Mouse (Mus musculus) neural tube, embryonic 15.5 days (tissue): ENCODE results near the gene Lingo1. TPM values are rescaled to one million over a fixed set of nuclear protein-coding genes. Genes with fewer than 3 reads are reported as not detected.

Experiments
- ATAC-seq: fragments of 200-750 bp; cut with Nextera tagmentation; 2 replicates; pipeline ENCODE4 v1.8.0; 2017; ENCODE audit warnings: mild to moderate bottlenecking, moderate TSS enrichment, moderate library complexity; ENCODE audit not compliant: low FRiP score
- H3K27ac ChIP-seq: fragments of 300-500 bp; sonication (generic); replicated peaks from 2 replicates; pipeline ENCODE4 v1.5.1; 2015; ENCODE audit warnings: mild to moderate bottlenecking, inconsistent platforms
- H3K27me3 ChIP-seq: fragments of 300-500 bp; sonication (generic); replicated peaks from 2 replicates; pipeline ENCODE4 v1.6.1; 2015; ENCODE audit warnings: inconsistent platforms
- H3K36me3 ChIP-seq: fragments of 300-500 bp; sonication (generic); 2 replicates; pipeline ENCODE4 v1.6.1; 2015; ENCODE audit warnings: inconsistent platforms
- H3K4me1 ChIP-seq: fragments of 300-500 bp; sonication (generic); 2 replicates; pipeline ENCODE4 v1.6.1; 2015; ENCODE audit warnings: inconsistent platforms
- H3K4me2 ChIP-seq: fragments of 300-500 bp; sonication (generic); 2 replicates; pipeline ENCODE4 v1.6.1; 2015; ENCODE audit warnings: inconsistent platforms, mild to moderate bottlenecking, moderate library complexity
- H3K4me3 ChIP-seq: fragments of 300-500 bp; sonication (generic); replicated peaks from 2 replicates; pipeline ENCODE4 v1.5.1; 2015; ENCODE audit warnings: mild to moderate bottlenecking, inconsistent platforms
- H3K9ac ChIP-seq: fragments of 300-500 bp; sonication (generic); replicated peaks from 2 replicates; pipeline ENCODE4 v1.6.1; 2015; ENCODE audit warnings: mild to moderate bottlenecking, inconsistent platforms
- H3K9me3 ChIP-seq: fragments of 300-500 bp; sonication (generic); replicated peaks from 2 replicates; pipeline ENCODE4 v1.6.1; 2016; ENCODE audit warnings: inconsistent platforms
- WGBS: fragments of 180-500 bp; shearing (Covaris S2); methylation state at CpG from one replicate; pipeline ENCODE4 v1.1.7; 2015; ENCODE audit warnings: mixed read lengths; 5-methylcytosine and 5-hydroxymethylcytosine counted together
- polyA plus RNA-seq: library from polyadenylated mRNA; unstranded; fragments of >200 nt; fragmentation: Nextera tagmentation; extraction: Ambion mirVana; gene quantifications from 2 replicates; pipeline ENCODE4 v1.2.1, GENCODE M21; 2015

Gene Lingo1
- polyA plus RNA-seq, 1 experiment from 2014 or later, result 72.2 TPM

- Histone ChIP-seq H3K27me3 (no peaks in the 10 kb centered on the region), H3K9ac (no peak overlapping the region), H3K4me2 (no peak overlapping the region), H3K9me3 (no peaks in the 10 kb centered on the region), H3K4me1 (peaks cover 37% of the 10 kb centered on the region), H3K27ac (no peak overlapping the region), H3K36me3 (peaks cover 9% of the 10 kb centered on the region; the same call in 1 of the 2 replicates), H3K4me3 (no peak overlapping the region)
- ATAC-seq, result no peak
- WGBS, result 41% methylated on average over 2 of the region's 2 CpGs
These were observed 171.3 kb downstream of the Lingo1 start for GRCm38 (mm10) chr9:56624923-56625322.

GRCm38 (mm10) chr9:56623361-56623760, 172.9 kb downstream of the Lingo1 start:
- Histone ChIP-seq H3K27me3 (no peaks in the 10 kb centered on the region), H3K27ac (no peak overlapping the region), H3K4me2 (no peak overlapping the region), H3K9me3 (no peaks in the 10 kb centered on the region), H3K4me3 (no peak overlapping the region), H3K9ac (no peak overlapping the region), H3K4me1 (peaks cover 29% of the 10 kb centered on the region; the same call in 1 of the 2 replicates), H3K36me3 (peaks cover 25% of the 10 kb centered on the region)
- no peak for ATAC-seq
- WGBS, result 84% methylated on average over 11 of the region's 11 CpGs

- H3K4me2 ChIP-seq, result no peak overlapping the region
- H3K9ac ChIP-seq, result no peak overlapping the region
- H3K27ac ChIP-seq, result no peak overlapping the region
- WGBS, result 57% methylated on average over 7 of the region's 7 CpGs
- H3K36me3 ChIP-seq, result peaks cover 31% of the 10 kb centered on the region
- no peak for ATAC-seq
- H3K4me1 ChIP-seq, result peaks cover 29% of the 10 kb centered on the region; the same call in 1 of the 2 replicates
- H3K4me3 ChIP-seq, result no peak overlapping the region
- H3K9me3 ChIP-seq, result no peaks in the 10 kb centered on the region
- H3K27me3 ChIP-seq, result no peaks in the 10 kb centered on the region
These were observed 173.5 kb downstream of the Lingo1 start for GRCm38 (mm10) chr9:56622761-56623160.

- H3K36me3 ChIP-seq, result peaks cover 44% of the 10 kb centered on the region
- H3K9me3 ChIP-seq, result no peaks in the 10 kb centered on the region
- no peak overlapping the region for H3K27ac ChIP-seq
- no peak overlapping the region for H3K9ac ChIP-seq
- no peaks in the 10 kb centered on the region for H3K27me3 ChIP-seq
- ATAC-seq, result no peak
- H3K4me2 ChIP-seq, result no peak overlapping the region
- H3K4me3 ChIP-seq, result no peak overlapping the region
- 27% methylated on average over 42 of the region's 42 CpGs for WGBS
- H3K4me1 ChIP-seq, result peaks cover 26% of the 10 kb centered on the region; the same call in 1 of the 2 replicates
These were observed 175.5 kb downstream of the Lingo1 start for GRCm38 (mm10) chr9:56620512-56621371.

- Histone ChIP-seq H3K9me3 (no peaks in the 10 kb centered on the region), H3K4me2 (no peak overlapping the region), H3K27ac (no peak overlapping the region), H3K27me3 (no peaks in the 10 kb centered on the region), H3K4me1 (peaks cover 20% of the 10 kb centered on the region; the same call in 1 of the 2 replicates), H3K4me3 (no peak overlapping the region), H3K36me3 (peaks cover 44% of the 10 kb centered on the region), H3K9ac (no peak overlapping the region)
- 88% methylated on average over 23 of the region's 23 CpGs for WGBS
- no peak for ATAC-seq
These were observed 176.6 kb downstream of the Lingo1 start for GRCm38 (mm10) chr9:56619715-56620114.

- ATAC-seq, result no peak
- no peak overlapping the region for H3K4me3 ChIP-seq
- no peak overlapping the region for H3K9ac ChIP-seq
- H3K4me1 ChIP-seq, result peaks cover 12% of the 10 kb centered on the region
- WGBS, result 84% methylated on average over 4 of the region's 4 CpGs
- no peaks in the 10 kb centered on the region for H3K27me3 ChIP-seq
- no peak overlapping the region for H3K27ac ChIP-seq
- H3K36me3 ChIP-seq, result peaks cover 38% of the 10 kb centered on the region
- no peak overlapping the region for H3K4me2 ChIP-seq
- no peaks in the 10 kb centered on the region for H3K9me3 ChIP-seq
These were observed 177.6 kb downstream of the Lingo1 start for GRCm38 (mm10) chr9:56618660-56619059.

- Histone ChIP-seq H3K4me3 (no peak overlapping the region), H3K4me1 (peaks cover 29% of the 10 kb centered on the region), H3K4me2 (no peak overlapping the region), H3K27me3 (no peaks in the 10 kb centered on the region), H3K36me3 (peaks cover 38% of the 10 kb centered on the region), H3K9me3 (no peaks in the 10 kb centered on the region), H3K9ac (no peak overlapping the region), H3K27ac (no peak overlapping the region)
- 87% methylated on average over 3 of the region's 3 CpGs for WGBS
- no peak for ATAC-seq
These were observed 180.2 kb downstream of the Lingo1 start for GRCm38 (mm10) chr9:56616061-56616460.

GRCm38 (mm10) chr9:56612798-56613183, 183.5 kb downstream of the Lingo1 start:
- no peaks in the 10 kb centered on the region for H3K27me3 ChIP-seq
- H3K4me1 ChIP-seq, result peaks cover 53% of the 10 kb centered on the region
- H3K27ac ChIP-seq, result no peak overlapping the region
- H3K9me3 ChIP-seq, result no peaks in the 10 kb centered on the region
- no peak overlapping the region for H3K4me2 ChIP-seq
- no peak overlapping the region for H3K9ac ChIP-seq
- H3K4me3 ChIP-seq, result no peak overlapping the region
- 29% methylated on average over 12 of the region's 12 CpGs for WGBS
- no peak for ATAC-seq
- H3K36me3 ChIP-seq, result peaks cover 14% of the 10 kb centered on the region

GRCm38 (mm10) chr9:56611912-56612797, 184.1 kb downstream of the Lingo1 start:
- WGBS, result 75% methylated on average over 8 of the region's 8 CpGs
- Histone ChIP-seq H3K9ac (no peak overlapping the region), H3K9me3 (no peaks in the 10 kb centered on the region), H3K36me3 (peaks cover 7% of the 10 kb centered on the region), H3K4me2 (no peak overlapping the region), H3K27ac (no peak overlapping the region), H3K4me1 (peaks cover 53% of the 10 kb centered on the region), H3K27me3 (no peaks in the 10 kb centered on the region), H3K4me3 (no peak overlapping the region)
- no peak for ATAC-seq

GRCm38 (mm10) chr9:56610955-56611354, 185.3 kb downstream of the Lingo1 start:
- no peak for ATAC-seq
- no peak overlapping the region for H3K4me2 ChIP-seq
- no peaks in the 10 kb centered on the region for H3K36me3 ChIP-seq
- H3K9ac ChIP-seq, result no peak overlapping the region
- peak overlapping the region; percentile 34 for H3K27ac ChIP-seq
- H3K27me3 ChIP-seq, result no peaks in the 10 kb centered on the region
- no peak overlapping the region for H3K4me3 ChIP-seq
- WGBS, result 65% methylated on average over 6 of the region's 6 CpGs
- no peaks in the 10 kb centered on the region for H3K9me3 ChIP-seq
- H3K4me1 ChIP-seq, result peaks cover 56% of the 10 kb centered on the region

GRCm38 (mm10) chr9:56610466-56610865, 185.8 kb downstream of the Lingo1 start:
- ATAC-seq, result no peak
- peak overlapping the region; percentile 34 for H3K27ac ChIP-seq
- peaks cover 60% of the 10 kb centered on the region for H3K4me1 ChIP-seq
- 69% methylated on average over 5 of the region's 5 CpGs for WGBS
- no peaks in the 10 kb centered on the region for H3K27me3 ChIP-seq
- H3K9me3 ChIP-seq, result no peaks in the 10 kb centered on the region
- H3K36me3 ChIP-seq, result no peaks in the 10 kb centered on the region
- no peak overlapping the region for H3K9ac ChIP-seq
- no peak overlapping the region for H3K4me3 ChIP-seq
- no peak overlapping the region for H3K4me2 ChIP-seq
